Mouse (Mus musculus) embryonic facial prominence, embryonic 12.5 days (tissue): Measurements from ENCODE around the gene Rab14. TPM values are rescaled to one million over a fixed set of nuclear protein-coding genes. Genes with fewer than 3 reads are reported as not detected.
A peak's percentile ranks its signal among the peaks of the same experiment; 100 is the strongest.

Experiments used
- ATAC-seq: fragments of 200-750 bp; cut with Nextera tagmentation; 2 replicates; pipeline ENCODE4 v1.8.0; 2017; ENCODE audit not compliant: insufficient number of reproducible peaks, insufficient read depth, low FRiP score, low TSS enrichment
- H3K27ac ChIP-seq: fragments of 300-500 bp; sonication (generic); 2 replicates; pipeline ENCODE4 v1.5.1; 2016; ENCODE audit warnings: mild to moderate bottlenecking
- H3K27me3 ChIP-seq: fragments of 300-500 bp; sonication (generic); 2 replicates; pipeline ENCODE4 v1.6.1; 2016; ENCODE audit warnings: mild to moderate bottlenecking, moderate library complexity
- H3K36me3 ChIP-seq: fragments of 300-500 bp; sonication (generic); 2 replicates; pipeline ENCODE4 v1.6.1; 2016; ENCODE audit warnings: mild to moderate bottlenecking
- H3K4me1 ChIP-seq: fragments of 300-500 bp; sonication (generic); 2 replicates; pipeline ENCODE4 v1.6.1; 2016
- H3K4me2 ChIP-seq: fragments of 300-500 bp; sonication (generic); replicated peaks from 2 replicates; pipeline ENCODE4 v1.6.1; 2016; ENCODE audit warnings: mild to moderate bottlenecking, moderate library complexity
- H3K4me3 ChIP-seq: fragments of 300-500 bp; sonication (generic); 2 replicates; pipeline ENCODE4 v1.5.1; 2016; ENCODE audit warnings: mild to moderate bottlenecking
- H3K9ac ChIP-seq: fragments of 300-500 bp; sonication (generic); 2 replicates; pipeline ENCODE4 v1.6.1; 2016; ENCODE audit warnings: mild to moderate bottlenecking, moderate library complexity
- H3K9me3 ChIP-seq: fragments of 300-500 bp; sonication (generic); 2 replicates; pipeline ENCODE4 v1.6.1; 2016; ENCODE audit warnings: mild to moderate bottlenecking, moderate library complexity
- WGBS: fragments of 180-500 bp; shearing (Covaris S2); methylation state at CpG from one replicate; pipeline ENCODE4 v1.1.7; 2016; 5-methylcytosine and 5-hydroxymethylcytosine counted together
- polyA plus RNA-seq: library from polyadenylated mRNA; unstranded; fragments of >200 nt; fragmentation: Nextera tagmentation; extraction: Ambion mirVana; gene quantifications from 2 replicates; pipeline ENCODE4 v1.2.1, GENCODE M21; 2016

The Rab14 gene
- polyA plus RNA-seq, result 317 and 329 TPM in 2 replicates

- Histone ChIP-seq H3K9ac (peak within 1 kb of the TSS; percentile 100), H3K27me3 (no peaks in the 10 kb centered on the region), H3K4me3 (peak within 1 kb of the TSS; percentile 100), H3K4me1 (peaks cover 11% of the 10 kb centered on the region), H3K36me3 (no peaks in the 10 kb centered on the region), H3K9me3 (no peaks in the 10 kb centered on the region), H3K4me2 (peak within 1 kb of the TSS; percentile 71), H3K27ac (peak within 1 kb of the TSS; percentile 98)
- ATAC-seq, result peak; percentile 97
- WGBS, result under 1% methylated on average over 37 of the region's 47 CpGs
These were observed at the start of gene Rab14 for GRCm38 (mm10) chr2:35200898-35201668. TSS of gene Rab14 (minus strand) at chr2:35201120.

- H3K9me3 ChIP-seq, result no peaks in the 10 kb centered on the region
- H3K27me3 ChIP-seq, result no peaks in the 10 kb centered on the region
- 65% methylated on average over 5 of the region's 5 CpGs for WGBS
- no peak overlapping the region for H3K4me2 ChIP-seq
- no peak overlapping the region for H3K4me3 ChIP-seq
- H3K4me1 ChIP-seq, result no peaks in the 10 kb centered on the region
- no peak overlapping the region for H3K27ac ChIP-seq
- ATAC-seq, result no peak
- H3K36me3 ChIP-seq, result no peaks in the 10 kb centered on the region
- no peak overlapping the region for H3K9ac ChIP-seq
These were observed 46.8 kb upstream of the Rab14 start for GRCm38 (mm10) chr2:35247763-35248162.

- H3K4me1 ChIP-seq, result no peaks in the 10 kb centered on the region
- no peaks in the 10 kb centered on the region for H3K9me3 ChIP-seq
- no peak overlapping the region for H3K4me3 ChIP-seq
- no peaks in the 10 kb centered on the region for H3K27me3 ChIP-seq
- H3K4me2 ChIP-seq, result no peak overlapping the region
- ATAC-seq, result no peak
- 56% methylated on average over 3 of the region's 3 CpGs for WGBS
- no peak overlapping the region for H3K27ac ChIP-seq
- no peaks in the 10 kb centered on the region for H3K36me3 ChIP-seq
- no peak overlapping the region for H3K9ac ChIP-seq
These were observed 43.3 kb upstream of the Rab14 start for GRCm38 (mm10) chr2:35244241-35244640.

GRCm38 (mm10) chr2:35235021-35235420 lies 34.1 kb upstream of the Rab14 start:
- WGBS, result 63% methylated on average over 6 of the region's 6 CpGs
- Histone ChIP-seq H3K4me1 (peaks cover 5% of the 10 kb centered on the region; the same call in 1 of the 2 replicates), H3K9me3 (no peaks in the 10 kb centered on the region), H3K27me3 (no peaks in the 10 kb centered on the region), H3K4me3 (no peak overlapping the region), H3K9ac (no peak overlapping the region), H3K36me3 (no peaks in the 10 kb centered on the region), H3K4me2 (no peak overlapping the region), H3K27ac (no peak overlapping the region)
- ATAC-seq, result no peak

- Histone ChIP-seq H3K9me3 (no peaks in the 10 kb centered on the region), H3K4me2 (no peak overlapping the region), H3K36me3 (no peaks in the 10 kb centered on the region), H3K27me3 (no peaks in the 10 kb centered on the region), H3K9ac (no peak overlapping the region), H3K27ac (no peak overlapping the region), H3K4me1 (peaks cover 14% of the 10 kb centered on the region), H3K4me3 (no peak overlapping the region)
- no peak for ATAC-seq
- WGBS, result 55% methylated on average over 3 of the region's 3 CpGs
These were observed 33.0 kb upstream of the Rab14 start for GRCm38 (mm10) chr2:35233898-35234297.

GRCm38 (mm10) chr2:35232595-35233445 lies 31.9 kb upstream of the Rab14 start:
- WGBS, result 74% methylated on average over 17 of the region's 17 CpGs
- Histone ChIP-seq H3K36me3 (no peaks in the 10 kb centered on the region), H3K4me3 (no peak overlapping the region), H3K9me3 (no peaks in the 10 kb centered on the region), H3K9ac (no peak overlapping the region), H3K27me3 (no peaks in the 10 kb centered on the region), H3K4me1 (peaks cover 25% of the 10 kb centered on the region), H3K4me2 (no peak overlapping the region), H3K27ac (no peak overlapping the region)
- ATAC-seq, result no peak

GRCm38 (mm10) chr2:35231871-35232270 lies 31.0 kb upstream of the Rab14 start:
- H3K27ac ChIP-seq, result no peak overlapping the region
- ATAC-seq, result no peak
- H3K27me3 ChIP-seq, result no peaks in the 10 kb centered on the region
- no peak overlapping the region for H3K9ac ChIP-seq
- no peak overlapping the region for H3K4me2 ChIP-seq
- no peaks in the 10 kb centered on the region for H3K36me3 ChIP-seq
- H3K9me3 ChIP-seq, result no peaks in the 10 kb centered on the region
- H3K4me3 ChIP-seq, result no peak overlapping the region
- WGBS, result 71% methylated on average over 2 of the region's 2 CpGs
- peaks cover 26% of the 10 kb centered on the region for H3K4me1 ChIP-seq

- no peaks in the 10 kb centered on the region for H3K9me3 ChIP-seq
- H3K4me1 ChIP-seq, result peaks cover 26% of the 10 kb centered on the region
- H3K27ac ChIP-seq, result peak overlapping the region; percentile 69
- H3K4me2 ChIP-seq, result peak overlapping the region; percentile 35
- H3K4me3 ChIP-seq, result no peak overlapping the region
- no peaks in the 10 kb centered on the region for H3K27me3 ChIP-seq
- H3K9ac ChIP-seq, result no peak overlapping the region
- no peaks in the 10 kb centered on the region for H3K36me3 ChIP-seq
- ATAC-seq, result peak; percentile 45
- 16% methylated on average over 8 of the region's 8 CpGs for WGBS
These were observed 29.3 kb upstream of the Rab14 start for GRCm38 (mm10) chr2:35230215-35230614.

GRCm38 (mm10) chr2:35228145-35228544 lies 27.2 kb upstream of the Rab14 start:
- Histone ChIP-seq H3K4me3 (no peak overlapping the region), H3K9ac (no peak overlapping the region), H3K4me1 (peaks cover 26% of the 10 kb centered on the region), H3K4me2 (no peak overlapping the region), H3K27ac (0 out of 2 replicates have a peak overlapping the region, but pooled peaks have one; percentile 12), H3K36me3 (no peaks in the 10 kb centered on the region), H3K9me3 (no peaks in the 10 kb centered on the region), H3K27me3 (no peaks in the 10 kb centered on the region)
- WGBS, result 12% methylated on average over 4 of the region's 4 CpGs
- ATAC-seq, result no peak

- Histone ChIP-seq H3K4me3 (no peak overlapping the region), H3K27me3 (no peaks in the 10 kb centered on the region), H3K36me3 (no peaks in the 10 kb centered on the region), H3K4me1 (peaks cover 15% of the 10 kb centered on the region), H3K9ac (no peak overlapping the region), H3K9me3 (no peaks in the 10 kb centered on the region), H3K4me2 (no peak overlapping the region), H3K27ac (no peak overlapping the region)
- no peak for ATAC-seq
- WGBS, result 89% methylated on average over 15 of the region's 15 CpGs
These were observed 23.4 kb upstream of the Rab14 start for GRCm38 (mm10) chr2:35224285-35224684.

GRCm38 (mm10) chr2:35222822-35223391 lies 22.0 kb upstream of the Rab14 start:
- Histone ChIP-seq H3K27ac (no peak overlapping the region), H3K9me3 (no peaks in the 10 kb centered on the region), H3K36me3 (no peaks in the 10 kb centered on the region), H3K9ac (no peak overlapping the region), H3K4me2 (no peak overlapping the region), H3K4me3 (no peak overlapping the region), H3K27me3 (no peaks in the 10 kb centered on the region), H3K4me1 (peaks cover 2% of the 10 kb centered on the region; the same call in 1 of the 2 replicates)
- no peak for ATAC-seq
- 59% methylated on average over 6 of the region's 6 CpGs for WGBS
